Mouse (Mus musculus) lung, postnatal 14 days (tissue): ENCODE results near the gene Amz2.

ENCODE experiments used
- DNase-seq: peaks from one replicate; pipeline ENCODE4 v3.0.0; 2021

Gene Amz2

GRCm38 (mm10) chr11:109496475-109496993, 70.8 kb downstream of the Amz2 start:
- DNase-seq: no peak

- DNase-seq: no peak
These were observed 71.4 kb downstream of the Amz2 start for GRCm38 (mm10) chr11:109496996-109497714.

GRCm38 (mm10) chr11:109497990-109498389, 72.2 kb downstream of the Amz2 start:
- no peak for DNase-seq

GRCm38 (mm10) chr11:109500206-109500605, 74.5 kb downstream of the Amz2 start:
- DNase-seq: no peak
